10 mouse cellular contexts compared by ENCODE assay signal in the genomic region with DNA sequence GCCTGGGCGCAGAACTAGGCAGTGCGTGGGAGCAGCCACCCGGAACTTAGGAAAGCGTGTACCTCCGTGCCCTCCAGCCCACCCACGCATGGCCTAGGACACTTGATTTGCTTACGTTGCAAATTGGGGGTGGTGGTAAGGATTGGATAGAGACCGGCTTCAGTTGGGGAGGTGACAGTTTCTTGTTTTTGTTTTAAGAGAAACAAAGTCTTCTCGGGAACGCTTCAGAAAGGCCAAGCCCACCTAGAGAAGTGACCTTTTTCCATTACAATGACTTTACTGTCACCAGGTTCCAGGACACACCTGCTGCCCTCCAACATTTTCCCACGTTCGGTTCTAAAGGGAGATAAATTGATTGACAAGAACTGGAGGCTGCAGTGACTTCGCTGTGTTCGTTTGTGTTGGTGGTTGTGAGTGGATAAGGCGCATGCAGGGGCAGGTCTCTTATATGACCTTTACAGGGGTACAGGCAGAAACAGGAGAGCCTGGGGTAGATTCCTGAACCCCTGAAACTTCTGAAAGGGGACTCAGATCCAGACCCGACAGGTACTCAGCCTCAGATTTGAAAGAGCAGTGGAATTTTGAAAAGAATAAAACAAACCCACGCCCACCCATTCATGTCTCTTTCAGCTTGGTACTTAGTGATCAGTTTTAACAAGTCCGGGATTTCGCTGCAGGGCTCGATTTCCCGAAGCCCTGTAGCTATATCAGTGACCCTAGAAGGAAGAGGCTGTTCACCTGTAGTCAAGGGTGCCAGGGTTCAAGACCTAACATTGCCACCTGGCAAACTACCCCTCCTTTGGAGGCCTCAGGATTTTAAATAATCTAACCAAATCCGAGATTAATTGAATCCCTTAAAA. TPM values are rescaled to one million over a fixed set of nuclear protein-coding genes. Genes with fewer than 3 reads are reported as not detected.
A peak's percentile ranks its signal among the peaks of the same experiment; 100 is the strongest.
DNase-seq lines count a peak whose midpoint lies in the region; ATAC-seq and TF ChIP-seq lines count a peak whose summit lies in the region.
"Had no signal": no experiment of that assay in that cellular context is flagged by ENCODE, and none has a peak within 500 bp of the region (broad histone marks: within the 10 kb centered on the region; RNA-seq: fewer than 3 reads in every experiment).

No protein-coding gene starts in this region.

- 6% methylated on average over 22 of the region's 22 CpGs for WGBS in intestine, embryonic 14.5 days
- WGBS in intestine, postnatal 0 days: 3% methylated on average over 22 of the region's 22 CpGs
- 10% methylated on average over 22 of the region's 22 CpGs for WGBS in limb, embryonic 13.5 days

- H3K36me3 ChIP-seq in intestine, embryonic 14.5 days (ENCODE audit: control insufficient read depth, insufficient read depth, low read length): no peaks in the 10 kb centered on the region
- no peaks in the 10 kb centered on the region for H3K36me3 ChIP-seq in intestine, postnatal 0 days (ENCODE audit: control insufficient read depth, insufficient read depth)
- no peaks in the 10 kb centered on the region for H3K36me3 ChIP-seq in limb, embryonic 13.5 days

- H3K9me3 ChIP-seq in intestine, embryonic 14.5 days (ENCODE audit: control insufficient read depth, low read length): no peaks in the 10 kb centered on the region
- no peaks in the 10 kb centered on the region for H3K9me3 ChIP-seq in intestine, postnatal 0 days (ENCODE audit: control insufficient read depth)
- no peaks in the 10 kb centered on the region for H3K9me3 ChIP-seq in limb, embryonic 13.5 days

- peaks cover 100% of the 10 kb centered on the region for H3K27me3 ChIP-seq in intestine, embryonic 14.5 days (replicated peaks; ENCODE audit: control insufficient read depth, insufficient read depth, low read length)
- H3K27me3 ChIP-seq in intestine, postnatal 0 days (replicated peaks; ENCODE audit: control insufficient read depth, insufficient read depth, low read length): peaks cover 99% of the 10 kb centered on the region
- H3K27me3 ChIP-seq in limb, embryonic 13.5 days: peaks cover 88% of the 10 kb centered on the region

- H3K9ac ChIP-seq in intestine, embryonic 14.5 days (ENCODE audit: low read length): no peak overlapping the region
- no peak overlapping the region for H3K9ac ChIP-seq in intestine, postnatal 0 days (ENCODE audit: low read depth, low read length)
- peak overlapping the region; percentile 65 for H3K9ac ChIP-seq in limb, embryonic 13.5 days

- H3K4me1 ChIP-seq in intestine, embryonic 14.5 days (replicated peaks; ENCODE audit: control insufficient read depth, insufficient read depth, low read length): peaks cover 9% of the 10 kb centered on the region
- H3K4me1 ChIP-seq in intestine, postnatal 0 days (replicated peaks; ENCODE audit: control insufficient read depth, insufficient read depth, low read length): 0 out of 2 replicates have a peak, but pooled peaks cover 2% of the 10 kb centered on the region
- peaks cover 32% of the 10 kb centered on the region for H3K4me1 ChIP-seq in limb, embryonic 13.5 days

- ATAC-seq in intestine, embryonic 14.5 days (replicated peaks; ENCODE audit: low FRiP score, low TSS enrichment, low read depth): no peak
- no peak for ATAC-seq in intestine, postnatal 0 days
- no peak for ATAC-seq in limb, embryonic 13.5 days (ENCODE audit: low FRiP score, low read depth)
- no peak for ATAC-seq in cerebellum, adult (ENCODE audit: insufficient number of reproducible peaks, low FRiP score, low TSS enrichment)
- ATAC-seq: intestine, embryonic 16.5 days had no signal

- TF ChIP-seq CTCF in intestine, postnatal 0 days (IDR thresholded peaks at IDR 0.05; ENCODE audit: low read depth): no peak

- no peak overlapping the region for H3K27ac ChIP-seq in intestine, embryonic 14.5 days (ENCODE audit: low read depth)
- H3K27ac ChIP-seq in intestine, postnatal 0 days (ENCODE audit: low read depth, low read length): no peak overlapping the region
- H3K27ac ChIP-seq in limb, embryonic 13.5 days: peak overlapping the region; percentile 48; the same call in 1 of the 2 replicates

- DNase-seq in intestine, embryonic 14.5 days (ENCODE audit: low spot score): peak; percentile 83
- DNase-seq in R1 (ENCODE audit: low read depth, low spot score): peak; percentile 24
- DNase-seq in embryo, embryonic 10.5 days (ENCODE audit: low spot score): peak; percentile 54
- no peak for DNase-seq in T-cell, adult 2 months (ENCODE audit: low spot score)

- H3K4me3 ChIP-seq in intestine, embryonic 14.5 days (ENCODE audit: low read depth, low read length): no peak overlapping the region
- H3K4me3 ChIP-seq in intestine, postnatal 0 days (ENCODE audit: low read depth, low read length): no peak overlapping the region
- H3K4me3 ChIP-seq in limb, embryonic 13.5 days: peak overlapping the region; percentile 66
- H3K4me3 ChIP-seq: erythroblast, embryonic 14.5 days had no signal

- H3K4me2 ChIP-seq in intestine, embryonic 14.5 days (ENCODE audit: low read length): no peak overlapping the region
- H3K4me2 ChIP-seq in intestine, postnatal 0 days (replicated peaks; ENCODE audit: low read depth): no peak overlapping the region
- peak overlapping the region; percentile 92 for H3K4me2 ChIP-seq in limb, embryonic 13.5 days (replicated peaks)

RNA-seq across cellular contexts. Expression of gene Gsc, which starts 2.0 kb away (rescaled TPM):
- 0.38 TPM in 1 of 2 replicates, not detected in the other for polyA plus RNA-seq in intestine, embryonic 14.5 days (2014; fragmentation: Nextera tagmentation; extraction: Ambion mirVana)
- polyA plus RNA-seq in intestine, postnatal 0 days (2015; fragmentation: Nextera tagmentation; extraction: Ambion mirVana): 0.20 TPM in 1 of 2 replicates, not detected in the other
- polyA plus RNA-seq in limb, embryonic 13.5 days (2015; fragmentation: Nextera tagmentation; extraction: Ambion mirVana): 15.7 and 17.7 TPM in 2 replicates
- polyA plus RNA-seq: erythroblast, embryonic 14.5 days; heart, embryonic 14.5 days had no signal

Comparison
In these comparisons a context has a peak if more than half of its experiments do, and no peak if none do; other contexts are left out.
1. RNA of gene Gsc, which starts 2.0 kb away (polyA plus RNA-seq): 15.7 to 17.7 TPM in limb, embryonic 13.5 days; 0.38 TPM in intestine, embryonic 14.5 days and 0.20 TPM in intestine, postnatal 0 days; every median in the first group is over 10 times any median in the second.